Mouse (Mus musculus) gastrocnemius, adult 2 months (tissue): ENCODE results near the gene Lap3. TPM values are rescaled to one million over a fixed set of nuclear protein-coding genes. Genes with fewer than 3 reads are reported as not detected.
A peak's percentile ranks its signal among the peaks of the same experiment; 100 is the strongest.

Experiments used
- DNase-seq: peaks from one replicate; pipeline ENCODE4 v3.0.0; 2022
- H3K27ac ChIP-seq: fragments of 200-600 bp; 2 replicates; pipeline ENCODE4 v1.8.1; 2022; ENCODE audit warnings: mild to moderate bottlenecking
- H3K4me3 ChIP-seq: fragments of 200-600 bp; 2 replicates; pipeline ENCODE4 v1.8.1; 2022; ENCODE audit warnings: mild to moderate bottlenecking, moderate library complexity
- CTCF ChIP-seq: fragments of 200-600 bp; IDR thresholded peaks from 2 replicates; pipeline ENCODE4 v1.8.1; 2022; ENCODE audit warnings: antibody characterized with exemption, mild to moderate bottlenecking, moderate library complexity
- intact Hi-C: fragments of 180-260 bp; cut with DNase I; formaldehyde crosslinking; loops from one replicate; pipeline ENCODE4 v1.15.1; 2025
- long read RNA-seq, 2 experiments: library from polyadenylated mRNA; stranded (forward); transcript quantifications; one replicate each; pipeline ENCODE4 v2.0.0; 2021
- total RNA-seq, 2 experiments: library from RNA; stranded (reverse); gene quantifications; 2 replicates each; pipeline ENCODE4 v1.2.3; 2021

The Lap3 gene
- total RNA-seq: 10 to 100 TPM; 54.2 to 54.5 TPM
- long read RNA-seq, experiment 1, transcript Lap3-201 (13 exons, 2,267 nt): major isoform, 68 of 72 reads
- long read RNA-seq, experiment 1, partial matches to known transcripts: 1 of 72 reads
- long read RNA-seq, experiment 1, other reads (novel, unspliced or antisense): 3 of 72 reads
- long read RNA-seq, experiment 2, transcript Lap3-201 (13 exons, 2,267 nt): major isoform, 58 of 63 reads
- long read RNA-seq, experiment 2, partial matches to known transcripts: 4 of 63 reads
- long read RNA-seq, experiment 2, other reads (novel, unspliced or antisense): 1 of 63 reads

GRCm38 (mm10) chr5:45493191-45494092 is at the start of gene Lap3:
Gene Lap3 (plus strand): TSS chr5:45493374.
- TF ChIP-seq CTCF: peak; percentile 54
- H3K27ac ChIP-seq: peak within 1 kb of the TSS; percentile 95
- intact Hi-C loops: loop anchor here (1.0 to 5.0 kb wide), 3 partner anchors 27 to 364 kb away; partner anchors contain the start of genes Lcorl, Med28 and Qdpr
- DNase-seq: peak; percentile 100
- peak within 1 kb of the TSS; percentile 75 for H3K4me3 ChIP-seq

- intact Hi-C loops: no loop called here
- no peak for TF ChIP-seq CTCF
- Histone ChIP-seq H3K4me3 (no peak overlapping the region), H3K27ac (peak overlapping the region; percentile 31; the same call in 1 of the 2 replicates)
- DNase-seq: no peak
These were observed 48.9 kb upstream of the Lap3 start for GRCm38 (mm10) chr5:45444130-45444832.

- intact Hi-C loops: no loop called here
- TF ChIP-seq CTCF: no peak
- peak; percentile 23 for DNase-seq
- Histone ChIP-seq H3K27ac (peak overlapping the region; percentile 94), H3K4me3 (peak overlapping the region; percentile 93)
These were observed 44.5 kb upstream of the Lap3 start for GRCm38 (mm10) chr5:45448676-45449075.

GRCm38 (mm10) chr5:45449206-45449605 is 44.0 kb upstream of the Lap3 start:
- Histone ChIP-seq H3K27ac (peak overlapping the region; percentile 94), H3K4me3 (peak overlapping the region; percentile 93)
- DNase-seq: peak; percentile 27
- TF ChIP-seq CTCF: no peak
- intact Hi-C loops: no loop called here

- H3K27ac ChIP-seq: peak within 1 kb of the TSS; percentile 94
- H3K4me3 ChIP-seq: peak within 1 kb of the TSS; percentile 93
- intact Hi-C loops: loop anchor here (2.0 kb wide), 1 partner anchor 43 kb away; the partner anchor contains the start of gene Lap3
- peak; percentile 98 for DNase-seq
- no peak for TF ChIP-seq CTCF
These were observed 43.1 kb upstream of the Lap3 start, which contains the start of gene Qdpr for GRCm38 (mm10) chr5:45449831-45450716. Gene Qdpr (minus strand): TSS chr5:45450236.

GRCm38 (mm10) chr5:45453451-45453850 is 39.7 kb upstream of the Lap3 start, which contains the start of gene Clrn2:
Gene Clrn2 (plus strand): TSS chr5:45453751.
- DNase-seq: no peak
- Histone ChIP-seq H3K4me3 (no peak within 1 kb of the TSS), H3K27ac (no peak within 1 kb of the TSS)
- intact Hi-C loops: no loop called here
- TF ChIP-seq CTCF: no peak

GRCm38 (mm10) chr5:45454456-45454855 is 38.7 kb upstream of the Lap3 start:
- intact Hi-C loops: no loop called here

GRCm38 (mm10) chr5:45472880-45473450 is 20.2 kb upstream of the Lap3 start:
- TF ChIP-seq CTCF: no peak

More at GRCm38 (mm10) chr5:45454456-45454855, 38.7 kb upstream of the Lap3 start:
- Histone ChIP-seq H3K4me3 (no peak overlapping the region), H3K27ac (no peak overlapping the region)
- TF ChIP-seq CTCF: no peak
- DNase-seq: no peak

GRCm38 (mm10) chr5:45473521-45473920 is 19.7 kb upstream of the Lap3 start:
- Histone ChIP-seq H3K27ac (no peak overlapping the region), H3K4me3 (no peak overlapping the region)
- DNase-seq: no peak
- intact Hi-C loops: loop anchor here (5.0 kb wide), 1 partner anchor 874 kb away; no protein-coding TSS in a partner anchor
- no peak for TF ChIP-seq CTCF

More at GRCm38 (mm10) chr5:45472880-45473450, 20.2 kb upstream of the Lap3 start:
- Histone ChIP-seq H3K27ac (no peak overlapping the region), H3K4me3 (no peak overlapping the region)
- intact Hi-C loops: loop anchor here (5.0 kb wide), 1 partner anchor 874 kb away; no protein-coding TSS in a partner anchor
- no peak for DNase-seq

GRCm38 (mm10) chr5:45474215-45474614 is 19.0 kb upstream of the Lap3 start:
- Histone ChIP-seq H3K27ac (no peak overlapping the region), H3K4me3 (no peak overlapping the region)
- TF ChIP-seq CTCF: peak; percentile 80
- DNase-seq: no peak
- intact Hi-C loops: loop anchor here (2.0 to 5.0 kb wide), 2 partner anchors 195 to 873 kb away; partner anchors contain the start of gene Ncapg

- TF ChIP-seq CTCF: no peak
- intact Hi-C loops: loop anchor here (2.0 to 5.0 kb wide), 3 partner anchors 58 to 873 kb away; partner anchors contain the start of gene Ncapg
- DNase-seq: no peak
- no peak overlapping the region for H3K27ac ChIP-seq
- no peak overlapping the region for H3K4me3 ChIP-seq
These were observed 18.4 kb upstream of the Lap3 start for GRCm38 (mm10) chr5:45474758-45475157.
